Mouse (Mus musculus): ENCODE measurements around the gene Bbs9.

DNA sequence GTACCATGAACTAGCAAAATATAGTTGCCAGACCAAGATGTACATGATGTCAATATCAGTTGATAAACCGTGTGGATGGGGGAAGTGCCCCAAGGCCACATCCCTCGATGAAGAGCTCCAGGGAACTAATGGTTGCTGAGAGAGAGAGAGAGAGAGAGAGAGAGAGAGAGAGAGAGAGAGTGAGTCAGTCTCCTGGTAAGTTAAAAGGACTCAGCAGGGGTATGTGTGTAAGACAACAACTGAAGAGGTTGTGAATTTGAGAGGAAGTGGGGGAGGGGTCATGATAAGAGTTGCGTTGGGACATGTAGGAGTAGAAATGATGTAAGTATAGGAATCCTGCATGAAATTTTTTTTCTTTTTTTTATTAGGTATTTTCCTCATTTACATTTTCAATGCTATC is 150.5 kb downstream of the Bbs9 start:
- no peak for TF ChIP-seq GATA1 (IDR thresholded peaks at IDR 0.05; ENCODE audit: low read length)
- no peak for TF ChIP-seq TAL1 (IDR thresholded peaks at IDR 0.05; ENCODE audit: low read length)

Measured in erythroblast, embryonic 14.5 days (primary cell).